Mouse (Mus musculus) kidney, adult 2 months (tissue): ENCODE measurements at regions not wholly inside any gene's neighbourhood (a gene's known extent, or its start where the extent isn't known, plus 50 kb on each side); places are given as distances from the start of the nearest gene placed in this dataset.
A peak's percentile ranks its signal among the peaks of the same experiment; 100 is the strongest.

Experiments
- DNase-seq: peaks from one replicate; pipeline ENCODE4 v3.0.0; 2021
- H3K27ac ChIP-seq: fragments of 200-500 bp; 2 replicates; pipeline ENCODE4 v1.5.1; 2012; ENCODE audit warnings: low read depth, low read length, control low read depth, inconsistent platforms; ENCODE audit not compliant: insufficient read depth
- H3K27me3 ChIP-seq: fragments of 200-500 bp; replicated peaks from 2 replicates; pipeline ENCODE4 v1.6.1; 2012; ENCODE audit warnings: mild to moderate bottlenecking, moderate library complexity, low read length, inconsistent platforms; ENCODE audit not compliant: control insufficient read depth, insufficient read depth
- H3K36me3 ChIP-seq: fragments of 200-500 bp; 2 replicates; pipeline ENCODE4 v1.6.1; 2012; ENCODE audit warnings: mild to moderate bottlenecking, moderate library complexity, low read length, inconsistent platforms; ENCODE audit not compliant: control insufficient read depth, insufficient read depth
- H3K4me1 ChIP-seq: fragments of 200-500 bp; 2 replicates; pipeline ENCODE4 v1.6.1; 2011; ENCODE audit warnings: low read length; ENCODE audit not compliant: control insufficient read depth, insufficient read depth
- H3K4me3 ChIP-seq: fragments of 200-500 bp; 2 replicates; pipeline ENCODE4 v1.5.1; 2011; ENCODE audit warnings: mild to moderate bottlenecking, low read depth, low read length, control low read depth; ENCODE audit not compliant: insufficient read depth
- CTCF ChIP-seq: fragments of 200-500 bp; conservative IDR thresholded peaks from 2 replicates; pipeline ENCODE4 v1.5.1; 2011; ENCODE audit warnings: low read depth, mild to moderate bottlenecking, control low read depth, low read length, moderate library complexity, mixed read lengths; ENCODE audit not compliant: insufficient read depth, insufficient read length
- POLR2A ChIP-seq: fragments of 200-500 bp; IDR thresholded peaks from one replicate; pipeline ENCODE4 v1.6.1; 2011; ENCODE audit warnings: low read depth, low read length, control low read depth
- WGBS: fragments of 180-500 bp; shearing (Covaris S2); methylation state at CpG from one replicate; pipeline ENCODE4 v1.1.7; 2018; 5-methylcytosine and 5-hydroxymethylcytosine counted together

- WGBS: 46% methylated on average over 4 of the region's 4 CpGs
- TF ChIP-seq POLR2A: no peak
- peak; percentile 26; the same call in 1 of the 2 replicates for TF ChIP-seq CTCF
- Histone ChIP-seq H3K4me1 (no peaks in the 10 kb centered on the region), H3K27ac (no peak overlapping the region), H3K27me3 (no peaks in the 10 kb centered on the region), H3K36me3 (no peaks in the 10 kb centered on the region), H3K4me3 (no peak overlapping the region)
- peak; percentile 53 for DNase-seq
Measured at GRCm38 (mm10) chr10:122528973-122529703, 80.8 kb downstream of the Avpr1a start.

DNA sequence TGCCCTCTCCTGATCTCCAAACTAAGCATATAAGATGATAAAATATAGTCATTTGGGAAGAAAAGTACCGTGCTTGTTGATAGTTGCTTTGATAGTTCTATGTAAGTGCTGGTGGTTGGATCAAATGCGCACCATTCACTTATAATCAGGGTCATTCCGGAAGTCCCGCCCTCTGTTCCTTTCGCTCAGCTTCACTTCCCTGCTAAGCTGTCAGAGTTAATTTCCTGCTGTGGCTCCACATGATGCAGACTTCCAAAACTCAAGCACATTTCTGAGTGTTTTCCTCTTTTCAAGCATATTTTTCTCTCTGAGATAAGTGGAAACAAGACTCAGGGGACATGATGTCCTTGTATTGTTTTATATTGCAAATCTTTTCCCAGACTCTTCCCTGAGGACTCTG is 86.4 kb downstream of the Avpr1a start:
- no peak overlapping the region for H3K27ac ChIP-seq
- H3K36me3 ChIP-seq: no peaks in the 10 kb centered on the region
- H3K27me3 ChIP-seq: no peaks in the 10 kb centered on the region
- no peaks in the 10 kb centered on the region for H3K4me1 ChIP-seq
- no peak for TF ChIP-seq POLR2A
- TF ChIP-seq CTCF: no peak
- H3K4me3 ChIP-seq: no peak overlapping the region
- WGBS: 69% methylated on average over 5 of the region's 5 CpGs
- no peak for DNase-seq

GRCm38 (mm10) chr10:122535137-122535536 is 86.8 kb downstream of the Avpr1a start:
- no peaks in the 10 kb centered on the region for H3K27me3 ChIP-seq
- TF ChIP-seq CTCF (no peak), POLR2A (no peak)
- H3K4me3 ChIP-seq: no peak overlapping the region
- peaks cover 2% of the 10 kb centered on the region; the same call in 1 of the 2 replicates for H3K4me1 ChIP-seq
- WGBS: 30% methylated on average over 5 of the region's 5 CpGs
- no peaks in the 10 kb centered on the region for H3K36me3 ChIP-seq
- no peak for DNase-seq
- H3K27ac ChIP-seq: no peak overlapping the region

DNA sequence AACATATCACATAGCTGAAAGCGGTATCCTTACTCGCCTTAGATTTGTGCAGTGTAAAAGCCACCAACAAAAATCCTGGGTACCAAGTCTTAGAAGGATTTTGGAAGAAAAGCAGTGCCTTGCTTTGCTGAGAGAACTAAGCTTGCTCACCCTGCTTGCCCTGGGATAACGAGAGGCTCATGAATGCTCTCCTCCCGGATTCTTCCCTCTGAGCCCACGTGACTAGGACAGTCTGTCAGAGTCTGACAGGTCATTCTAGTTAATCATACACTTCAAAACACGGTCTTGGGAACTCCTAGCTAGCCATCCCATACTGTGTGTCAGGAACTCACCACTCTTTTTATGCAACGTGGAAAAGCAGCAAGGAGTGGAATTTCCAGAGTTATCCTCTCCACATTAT is 91.4 kb downstream of the Avpr1a start:
- TF ChIP-seq CTCF (no peak), POLR2A (no peak)
- H3K4me3 ChIP-seq: no peak overlapping the region
- H3K27ac ChIP-seq: no peak overlapping the region
- peaks cover 2% of the 10 kb centered on the region; the same call in 1 of the 2 replicates for H3K4me1 ChIP-seq
- DNase-seq: peak; percentile 82
- 23% methylated on average over 7 of the region's 7 CpGs for WGBS
- H3K27me3 ChIP-seq: no peaks in the 10 kb centered on the region
- no peaks in the 10 kb centered on the region for H3K36me3 ChIP-seq

- no peak overlapping the region for H3K27ac ChIP-seq
- 82% methylated on average over 9 of the region's 9 CpGs for WGBS
- H3K4me1 ChIP-seq: peaks cover 2% of the 10 kb centered on the region; the same call in 1 of the 2 replicates
- H3K4me3 ChIP-seq: no peak overlapping the region
- H3K36me3 ChIP-seq: no peaks in the 10 kb centered on the region
- H3K27me3 ChIP-seq: no peaks in the 10 kb centered on the region
- no peak for TF ChIP-seq POLR2A
- DNase-seq: no peak
Measured at GRCm38 (mm10) chr10:122542573-122542972, 94.3 kb downstream of the Avpr1a start.

- WGBS: 16% methylated on average over 16 of the region's 16 CpGs
- peaks cover 2% of the 10 kb centered on the region; the same call in 1 of the 2 replicates for H3K4me1 ChIP-seq
- TF ChIP-seq CTCF: peak; percentile 49
- TF ChIP-seq POLR2A: no peak
- H3K4me3 ChIP-seq: no peak overlapping the region
- no peak overlapping the region for H3K27ac ChIP-seq
- no peaks in the 10 kb centered on the region for H3K36me3 ChIP-seq
- peak; percentile 61 for DNase-seq
- H3K27me3 ChIP-seq: no peaks in the 10 kb centered on the region
Measured at GRCm38 (mm10) chr10:122544096-122544720, 95.9 kb downstream of the Avpr1a start.

DNA sequence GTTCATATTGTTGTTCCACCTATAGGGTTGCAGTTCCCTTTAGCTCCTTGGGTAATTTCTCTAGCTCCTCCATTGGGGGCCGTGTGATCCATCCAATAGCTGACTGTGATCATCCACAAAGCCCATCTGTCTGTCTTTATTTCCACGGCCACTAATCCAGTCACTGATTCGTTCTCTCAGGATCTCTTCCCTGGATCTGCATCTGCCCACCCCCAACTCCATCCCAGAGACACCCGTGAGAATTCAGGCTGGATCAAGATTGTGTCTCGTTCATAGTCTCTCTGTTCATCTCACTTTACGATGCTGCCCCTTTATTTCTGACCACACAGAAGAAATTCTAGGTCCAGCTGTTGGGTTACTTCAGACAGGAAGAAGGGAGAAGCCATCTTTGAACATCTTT is 96.7 kb downstream of the Avpr1a start:
- H3K4me1 ChIP-seq: no peaks in the 10 kb centered on the region; the same call in 1 of the 2 replicates
- DNase-seq: no peak
- no peak overlapping the region for H3K4me3 ChIP-seq
- H3K27ac ChIP-seq: no peak overlapping the region
- no peaks in the 10 kb centered on the region for H3K36me3 ChIP-seq
- H3K27me3 ChIP-seq: no peaks in the 10 kb centered on the region
- WGBS: 88% methylated on average over 6 of the region's 6 CpGs
- no peak for TF ChIP-seq CTCF
- no peak for TF ChIP-seq POLR2A
